Mouse (Mus musculus) intestine, postnatal 0 days (tissue): ENCODE results near the gene Ms4a4b. TPM values are rescaled to one million over a fixed set of nuclear protein-coding genes. Genes with fewer than 3 reads are reported as not detected.
"Not testable (repeated sequence)": the region's sequence is repeated elsewhere in the genome, so short reads cannot be mapped to it uniquely, and the experiment has no call there.

Experiments
- ATAC-seq: fragments of 200-750 bp; cut with Nextera tagmentation; 2 replicates; pipeline ENCODE4 v1.8.0; 2017; ENCODE audit warnings: mild to moderate bottlenecking, moderate TSS enrichment, moderate library complexity
- H3K27ac ChIP-seq: fragments of 300-500 bp; sonication (generic); 2 replicates; pipeline ENCODE4 v1.5.1; 2014; ENCODE audit warnings: mild to moderate bottlenecking, low read depth, low read length, moderate library complexity
- H3K27me3 ChIP-seq: fragments of 300-500 bp; sonication (generic); replicated peaks from 2 replicates; pipeline ENCODE4 v1.6.1; 2014; ENCODE audit warnings: low read length, mixed read lengths; ENCODE audit not compliant: control insufficient read depth, insufficient read depth
- H3K36me3 ChIP-seq: fragments of 300-500 bp; sonication (generic); 2 replicates; pipeline ENCODE4 v1.6.1; 2014; ENCODE audit warnings: mild to moderate bottlenecking, moderate library complexity; ENCODE audit not compliant: control insufficient read depth, insufficient read depth
- H3K4me1 ChIP-seq: fragments of 300-500 bp; sonication (generic); replicated peaks from 2 replicates; pipeline ENCODE4 v1.6.1; 2014; ENCODE audit warnings: antibody characterized with exemption, low read length, mixed read lengths; ENCODE audit not compliant: control insufficient read depth, insufficient read depth
- H3K4me2 ChIP-seq: fragments of 300-500 bp; sonication (generic); replicated peaks from 2 replicates; pipeline ENCODE4 v1.6.1; 2014; ENCODE audit warnings: low read depth, mild to moderate bottlenecking, moderate library complexity
- H3K4me3 ChIP-seq: fragments of 300-500 bp; sonication (generic); 2 replicates; pipeline ENCODE4 v1.5.1; 2014; ENCODE audit warnings: low read depth, low read length
- H3K9ac ChIP-seq: fragments of 300-500 bp; sonication (generic); 2 replicates; pipeline ENCODE4 v1.6.1; 2014; ENCODE audit warnings: mild to moderate bottlenecking, low read depth, low read length
- H3K9me3 ChIP-seq: fragments of 300-500 bp; sonication (generic); 2 replicates; pipeline ENCODE4 v1.6.1; 2016; ENCODE audit warnings: mixed run types; ENCODE audit not compliant: control insufficient read depth
- CTCF ChIP-seq: sonication (generic); IDR thresholded peaks from 2 replicates; pipeline ENCODE4 v1.5.1; 2016; ENCODE audit warnings: low read depth, mild to moderate bottlenecking, control low read depth, antibody characterized with exemption, moderate library complexity
- WGBS: fragments of 180-500 bp; shearing (Covaris S2); extraction: QIAGEN DNeasy Blood & Tissue Kit; methylation state at CpG from one replicate; pipeline ENCODE4 v1.1.7; 2014; 5-methylcytosine and 5-hydroxymethylcytosine counted together
- polyA plus RNA-seq: library from polyadenylated mRNA; unstranded; fragments of >200 nt; fragmentation: Nextera tagmentation; extraction: Ambion mirVana; gene quantifications from 2 replicates; pipeline ENCODE4 v1.2.1, GENCODE M21; 2015

Gene Ms4a4b
- polyA plus RNA-seq, 1 experiment from 2014 or later: 1.6 TPM

GRCm38 (mm10) chr19:11466471-11466870 is 23.1 kb downstream of the Ms4a4b start:
- Histone ChIP-seq H3K4me3 (no peak overlapping the region), H3K9me3 (no peaks in the 10 kb centered on the region), H3K36me3 (no peaks in the 10 kb centered on the region), H3K27ac (no peak overlapping the region), H3K9ac (no peak overlapping the region), H3K4me1 (no peaks in the 10 kb centered on the region), H3K27me3 (no peaks in the 10 kb centered on the region), H3K4me2 (no peak overlapping the region)
- 27% methylated on average over 5 of the region's 5 CpGs for WGBS
- ATAC-seq: no peak
- TF ChIP-seq CTCF: no peak

GRCm38 (mm10) chr19:11468361-11468760 is 25.0 kb downstream of the Ms4a4b start:
- not testable (repeated sequence) for ATAC-seq, H3K36me3 ChIP-seq
- WGBS: 64% methylated on average over 1 of the region's 1 CpGs

GRCm38 (mm10) chr19:11469215-11469614 is 25.9 kb downstream of the Ms4a4b start, which contains the start of gene Ms4a6c:
Gene Ms4a6c, plus strand, starts transcription at chr19:11469366.
- not testable (repeated sequence) for H3K9ac ChIP-seq, ATAC-seq, H3K27ac ChIP-seq, H3K9me3 ChIP-seq, H3K4me2 ChIP-seq, H3K4me1 ChIP-seq, H3K27me3 ChIP-seq, H3K4me3 ChIP-seq, H3K36me3 ChIP-seq
- 85% methylated on average over 4 of the region's 4 CpGs for WGBS

More at GRCm38 (mm10) chr19:11468361-11468760, 25.0 kb downstream of the Ms4a4b start:
- H3K4me3 ChIP-seq, H3K9ac ChIP-seq, H3K27ac ChIP-seq, H3K27me3 ChIP-seq, H3K9me3 ChIP-seq, H3K4me1 ChIP-seq, H3K4me2 ChIP-seq: not testable (repeated sequence)

- Histone ChIP-seq H3K27ac (no peak overlapping the region), H3K36me3 (no peaks in the 10 kb centered on the region), H3K4me1 (no peaks in the 10 kb centered on the region), H3K4me3 (no peak overlapping the region), H3K27me3 (no peaks in the 10 kb centered on the region), H3K9me3 (no peaks in the 10 kb centered on the region), H3K9ac (no peak overlapping the region), H3K4me2 (no peak overlapping the region)
- ATAC-seq: no peak
- 88% methylated on average over 2 of the region's 2 CpGs for WGBS
- no peak for TF ChIP-seq CTCF
Observed at GRCm38 (mm10) chr19:11479714-11480113, 36.4 kb downstream of the Ms4a4b start.

- H3K27me3 ChIP-seq: no peaks in the 10 kb centered on the region
- 84% methylated on average over 2 of the region's 2 CpGs for WGBS
- no peak overlapping the region for H3K27ac ChIP-seq
- H3K9me3 ChIP-seq: no peaks in the 10 kb centered on the region
- ATAC-seq: no peak
- H3K4me1 ChIP-seq: no peaks in the 10 kb centered on the region
- no peak overlapping the region for H3K4me2 ChIP-seq
- H3K36me3 ChIP-seq: no peaks in the 10 kb centered on the region
- H3K4me3 ChIP-seq: no peak overlapping the region
- H3K9ac ChIP-seq: no peak overlapping the region
- TF ChIP-seq CTCF: no peak
Observed at GRCm38 (mm10) chr19:11482684-11483083, 39.3 kb downstream of the Ms4a4b start.

- no peak overlapping the region for H3K4me3 ChIP-seq
- 63% methylated on average over 4 of the region's 4 CpGs for WGBS
- no peak for ATAC-seq
- H3K4me1 ChIP-seq: no peaks in the 10 kb centered on the region
- H3K4me2 ChIP-seq: no peak overlapping the region
- no peak overlapping the region for H3K27ac ChIP-seq
- no peaks in the 10 kb centered on the region for H3K36me3 ChIP-seq
- no peak for TF ChIP-seq CTCF
- H3K9ac ChIP-seq: no peak overlapping the region
- no peaks in the 10 kb centered on the region for H3K9me3 ChIP-seq
- H3K27me3 ChIP-seq: no peaks in the 10 kb centered on the region
Observed at GRCm38 (mm10) chr19:11483941-11484340, 40.6 kb downstream of the Ms4a4b start.

- H3K27me3 ChIP-seq: no peaks in the 10 kb centered on the region
- WGBS: 65% methylated on average over 3 of the region's 3 CpGs
- no peak overlapping the region for H3K4me3 ChIP-seq
- no peaks in the 10 kb centered on the region for H3K36me3 ChIP-seq
- H3K9ac ChIP-seq: no peak overlapping the region
- H3K4me1 ChIP-seq: no peaks in the 10 kb centered on the region
- no peaks in the 10 kb centered on the region for H3K9me3 ChIP-seq
- TF ChIP-seq CTCF: no peak
- no peak overlapping the region for H3K4me2 ChIP-seq
- H3K27ac ChIP-seq: no peak overlapping the region
- no peak for ATAC-seq
Observed at GRCm38 (mm10) chr19:11484388-11484787, 41.0 kb downstream of the Ms4a4b start.
